Mouse (Mus musculus): Measurements from ENCODE around the gene Cyb5r3. TPM values are rescaled to one million over a fixed set of nuclear protein-coding genes. Genes with fewer than 3 reads are reported as not detected.

Gene Cyb5r3
- polyA plus RNA-seq, 1 experiment = 273 TPM

DNA sequence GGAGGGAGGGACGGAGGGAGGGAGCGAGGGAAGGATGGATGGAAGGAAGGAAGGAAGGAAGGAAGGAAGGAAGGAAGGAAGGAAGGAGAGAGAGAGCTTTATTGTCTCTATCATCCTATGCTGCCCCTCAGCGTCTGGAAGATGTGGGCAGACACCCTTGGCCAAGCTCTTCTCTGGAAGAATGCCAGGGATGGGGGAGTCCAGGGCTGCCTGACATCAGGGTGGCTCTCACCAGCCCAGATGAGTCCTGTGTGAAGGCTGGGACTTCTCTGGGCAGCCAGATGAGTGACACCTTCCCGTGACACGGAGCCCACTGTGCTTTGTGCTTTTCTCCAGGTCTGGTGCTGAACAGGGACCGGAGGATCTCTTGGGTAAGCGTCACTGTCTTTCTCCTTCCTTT is 60.5 kb downstream of the Cyb5r3 start:
- H3K27ac ChIP-seq (ENCODE audit: insufficient read depth, low read length) = no peak overlapping the region
- H3K4me3 ChIP-seq (ENCODE audit: insufficient read depth, low read length) = no peak overlapping the region
- TF ChIP-seq CTCF (IDR thresholded peaks at IDR 0.05; ENCODE audit: borderline replicate concordance, insufficient read depth, low read length) (no peak), POLR2A (IDR thresholded peaks at IDR 0.05; ENCODE audit: low read depth, low read length) (no peak)
- no peaks in the 10 kb centered on the region for H3K4me1 ChIP-seq (ENCODE audit: control insufficient read depth, insufficient read depth, low read length)

DNA sequence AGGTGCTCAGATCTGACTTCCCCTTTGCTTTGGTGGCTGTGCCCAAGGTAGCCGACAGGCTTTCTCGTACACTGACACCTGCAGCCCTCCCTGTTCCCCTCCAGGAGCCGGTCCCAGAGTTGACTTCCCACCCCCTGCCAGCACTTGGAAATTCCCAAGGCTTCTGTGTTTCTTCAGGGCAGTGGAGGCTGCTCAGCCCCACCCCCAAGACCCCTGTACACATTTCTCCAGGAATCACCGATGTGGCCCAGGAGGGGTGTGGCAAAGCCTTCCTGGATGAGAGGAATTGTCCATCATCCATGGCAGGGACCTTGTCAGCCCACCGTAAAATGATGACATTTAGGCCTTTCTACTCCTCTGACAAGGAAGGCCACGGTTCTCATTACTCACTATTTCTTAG is 61.1 kb downstream of the Cyb5r3 start:
- Histone ChIP-seq H3K4me3 (ENCODE audit: insufficient read depth, low read length) (no peak overlapping the region), H3K4me1 (ENCODE audit: control insufficient read depth, insufficient read depth, low read length) (no peaks in the 10 kb centered on the region), H3K27ac (ENCODE audit: insufficient read depth, low read length) (no peak overlapping the region)
- TF ChIP-seq CTCF (IDR thresholded peaks at IDR 0.05; ENCODE audit: borderline replicate concordance, insufficient read depth, low read length) (no peak), POLR2A (IDR thresholded peaks at IDR 0.05; ENCODE audit: low read depth, low read length) (no peak)

DNA sequence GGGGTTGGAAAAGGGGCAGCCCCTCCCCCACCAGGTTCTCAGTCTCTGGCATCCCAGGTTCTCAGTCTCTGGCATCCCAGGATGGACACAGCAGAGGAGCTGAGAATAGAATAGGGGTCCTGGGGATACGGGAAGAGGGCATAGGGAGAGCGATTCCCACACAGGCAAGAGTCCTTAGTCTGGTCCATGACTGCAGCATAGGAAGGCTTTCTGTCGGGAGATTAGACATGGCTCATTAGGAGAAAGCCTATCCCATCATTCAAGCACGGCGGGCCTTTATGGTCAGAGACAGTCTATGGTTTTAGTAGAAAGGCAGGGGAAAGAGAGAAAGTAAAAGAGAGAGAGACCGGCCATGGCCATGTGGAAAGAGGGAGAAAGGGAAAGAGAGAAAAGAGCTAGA is 64.6 kb downstream of the Cyb5r3 start:
- no peak overlapping the region for H3K4me3 ChIP-seq (ENCODE audit: insufficient read depth, low read length)

DNA sequence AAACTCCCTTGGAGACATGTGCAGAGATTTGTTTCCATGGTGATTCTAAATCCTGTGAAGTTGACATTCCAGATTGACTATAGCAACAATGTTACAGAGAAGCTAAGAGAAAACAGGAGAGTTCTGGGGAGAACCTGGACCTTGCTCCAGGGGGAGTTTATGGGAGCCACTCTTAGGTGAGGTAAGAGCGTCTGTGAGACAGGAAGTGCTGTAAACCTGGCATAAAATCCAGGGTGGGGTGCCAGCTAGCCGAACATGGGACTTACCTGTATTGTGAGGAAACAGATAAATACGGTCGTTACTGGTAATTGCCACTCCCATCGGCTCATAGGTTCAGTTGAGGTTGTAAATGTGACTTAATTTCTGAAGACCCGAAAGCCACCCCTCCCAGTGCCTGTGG is 66.0 kb downstream of the Cyb5r3 start:
- H3K4me3 ChIP-seq (ENCODE audit: insufficient read depth, low read length) = no peak overlapping the region
- no peak overlapping the region for H3K27ac ChIP-seq (ENCODE audit: insufficient read depth, low read length)
- TF ChIP-seq CTCF (IDR thresholded peaks at IDR 0.05; ENCODE audit: borderline replicate concordance, insufficient read depth, low read length) (no peak), POLR2A (IDR thresholded peaks at IDR 0.05; ENCODE audit: low read depth, low read length) (no peak)
- H3K4me1 ChIP-seq (ENCODE audit: control insufficient read depth, insufficient read depth, low read length) = no peaks in the 10 kb centered on the region

More for the DNA sequence above, 64.6 kb downstream of the Cyb5r3 start:
- no peak overlapping the region for H3K27ac ChIP-seq (ENCODE audit: insufficient read depth, low read length)
- no peaks in the 10 kb centered on the region for H3K4me1 ChIP-seq (ENCODE audit: control insufficient read depth, insufficient read depth, low read length)
- no peak for TF ChIP-seq CTCF (IDR thresholded peaks at IDR 0.05; ENCODE audit: borderline replicate concordance, insufficient read depth, low read length)
- no peak for TF ChIP-seq POLR2A (IDR thresholded peaks at IDR 0.05; ENCODE audit: low read depth, low read length)

Other genes starting within 250 kb of the Cyb5r3 start
- 53.6 and 56.9 TPM in 2 replicates for gene Tcf20, start 184.7 kb downstream of the Cyb5r3 start, polyA plus RNA-seq (2011; ENCODE audit: insufficient read length, low read depth, missing spikeins)
- gene Nfam1, start 139.3 kb downstream of the Cyb5r3 start, polyA plus RNA-seq (2011; ENCODE audit: insufficient read length, low read depth, missing spikeins) = 0.70 TPM in 1 of 2 replicates, not detected in the other
- gene Serhl, start 83.1 kb downstream of the Cyb5r3 start, polyA plus RNA-seq (2011; ENCODE audit: insufficient read length, low read depth, missing spikeins) = 25.1 and 31.2 TPM in 2 replicates
- gene Rrp7a, start 49.8 kb downstream of the Cyb5r3 start, polyA plus RNA-seq (2011; ENCODE audit: insufficient read length, low read depth, missing spikeins) = 70.9 and 72.7 TPM in 2 replicates
- 70.6 and 78.3 TPM in 2 replicates for gene Poldip3, start 23.2 kb downstream of the Cyb5r3 start, polyA plus RNA-seq (2011; ENCODE audit: insufficient read length, low read depth, missing spikeins)
- gene A4galt, start 79.2 kb upstream of the Cyb5r3 start, polyA plus RNA-seq (2011; ENCODE audit: insufficient read length, low read depth, missing spikeins) = 10.5 and 14.0 TPM in 2 replicates
- 51.9 and 55.2 TPM in 2 replicates for gene Arfgap3, start 177.7 kb upstream of the Cyb5r3 start, polyA plus RNA-seq (2011; ENCODE audit: insufficient read length, low read depth, missing spikeins)

All from embryonic fibroblast, embryonic 13.5 days (primary cell).